Mouse (Mus musculus): ENCODE results near the gene Inpp4a.
A peak's percentile ranks its signal among the peaks of the same experiment; 100 is the strongest.

Gene Inpp4a

DNA sequence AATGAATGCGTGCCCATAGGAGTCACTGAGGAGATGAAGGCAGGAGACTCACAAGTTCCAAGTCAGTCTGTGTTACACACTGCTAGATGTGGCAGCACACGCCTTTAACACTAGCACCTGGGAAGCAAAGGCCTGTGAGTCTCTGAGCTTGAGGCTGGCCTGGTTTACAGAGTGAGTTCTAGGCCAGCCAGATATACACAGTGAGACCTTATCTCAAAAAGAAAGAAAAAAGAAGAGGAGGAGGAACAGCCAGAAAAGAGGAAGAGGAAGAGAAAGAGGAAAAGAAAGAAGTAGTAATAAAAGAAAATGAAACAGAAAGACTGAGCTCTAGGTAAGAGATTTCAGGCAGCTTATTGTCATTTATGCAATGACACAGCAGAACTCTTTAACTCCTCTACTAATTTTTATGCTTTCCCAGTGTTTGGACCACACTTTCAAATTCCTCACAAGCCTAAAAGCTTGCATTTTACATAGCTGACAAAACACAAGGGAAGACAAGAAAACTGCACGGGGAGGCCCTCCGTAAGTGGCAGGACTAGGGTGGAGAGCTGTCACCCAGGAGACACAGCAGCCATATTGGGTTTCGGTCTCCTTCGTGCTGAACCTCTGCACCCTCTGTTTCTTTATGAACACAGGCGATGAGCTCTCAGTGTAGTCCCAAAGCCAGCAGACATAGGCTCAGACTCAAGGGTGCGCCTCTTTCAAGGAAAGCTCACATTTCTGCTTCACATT lies 127.6 kb downstream of the Inpp4a start:
- no peak for DNase-seq

GRCm38 (mm10) chr1:37428911-37429310 lies 129.2 kb downstream of the Inpp4a start:
- no peak for DNase-seq

- peak; percentile 93 for DNase-seq
Measured at GRCm38 (mm10) chr1:37429366-37430296, 130.0 kb downstream of the Inpp4a start, which contains the start of the genes Coa5 and Unc50. Gene Coa5 (minus strand): TSS chr1:37430103. Gene Unc50 (plus strand): TSS chr1:37430139.

- no peak for DNase-seq
Measured at GRCm38 (mm10) chr1:37430297-37430840, 130.7 kb downstream of the Inpp4a start.

DNA sequence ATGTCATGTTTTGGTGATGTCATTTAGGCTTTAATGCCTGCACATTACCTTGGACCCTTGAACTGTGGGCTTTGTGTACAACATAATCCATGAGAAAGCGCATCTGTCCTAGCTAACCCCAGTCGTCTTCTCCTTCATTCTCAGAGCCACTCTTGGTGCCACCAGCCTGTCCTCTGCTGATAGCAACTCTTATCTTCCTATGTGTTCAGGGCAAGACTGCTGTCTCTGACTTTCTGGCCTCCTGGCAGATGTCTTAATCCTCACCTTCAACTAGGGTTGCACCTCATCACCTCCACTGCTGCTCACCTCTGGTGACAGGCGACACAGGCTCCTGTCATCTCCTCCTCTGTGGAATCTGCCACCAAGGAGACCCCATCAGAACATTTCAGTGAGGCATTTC lies 136.8 kb downstream of the Inpp4a start:
- DNase-seq, result no peak

GRCm38 (mm10) chr1:37442848-37443835 lies 143.5 kb downstream of the Inpp4a start:
- DNase-seq, result no peak

DNA sequence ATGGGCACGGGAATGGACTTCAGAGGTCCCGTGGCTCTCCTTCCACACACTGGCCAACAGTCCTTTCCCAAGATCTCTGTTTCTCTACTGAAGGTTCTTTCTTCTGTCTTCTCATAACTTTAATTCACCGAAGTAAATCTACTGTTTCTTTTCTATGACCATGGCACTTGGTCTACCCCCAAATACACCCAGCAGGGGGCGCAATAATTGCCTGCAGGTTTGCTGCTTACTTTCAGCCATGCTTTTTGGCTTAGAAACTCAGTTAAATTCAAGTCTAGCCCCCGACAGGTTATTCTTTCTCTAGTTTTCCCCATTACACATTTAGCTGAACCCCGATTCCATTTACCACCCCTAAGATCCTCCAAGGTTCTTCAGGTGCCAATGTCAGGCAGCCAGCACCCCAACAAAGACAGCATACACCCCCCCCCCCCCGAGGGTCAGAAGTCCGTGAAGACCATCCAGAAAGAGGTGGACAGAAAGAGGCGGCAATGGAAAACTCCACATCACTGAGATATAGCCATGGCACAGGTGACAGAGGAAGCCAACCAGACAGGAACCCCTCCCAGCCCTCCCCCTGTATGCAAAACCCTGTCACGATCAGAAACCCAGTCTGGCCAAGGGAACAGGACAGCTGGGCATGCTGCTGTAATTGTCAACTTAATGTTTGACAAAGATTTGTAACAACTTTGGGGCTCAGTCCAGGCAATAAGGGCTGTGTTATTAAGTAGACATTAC lies 148.9 kb downstream of the Inpp4a start:
- DNase-seq, result peak; percentile 82

DNA sequence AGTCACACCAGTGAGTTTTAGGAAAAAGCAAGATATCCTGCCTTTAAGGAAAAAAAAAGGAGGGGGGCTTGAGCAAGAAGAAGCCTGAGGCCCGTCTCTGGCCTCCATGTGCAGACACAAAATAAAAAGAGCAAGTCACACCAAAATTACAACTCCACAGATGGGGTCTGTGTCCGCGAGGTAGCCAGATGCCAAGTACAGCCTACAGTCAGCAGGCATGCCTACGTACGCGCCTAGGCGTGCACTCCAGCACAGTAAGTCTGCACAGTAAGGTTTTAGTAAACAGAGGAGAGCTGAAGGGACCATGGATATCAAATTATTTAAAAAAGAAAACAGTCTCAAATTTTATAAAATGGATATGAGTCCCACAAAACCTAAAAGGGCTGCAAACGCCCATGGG lies 151.6 kb downstream of the Inpp4a start:
- DNase-seq, result no peak

GRCm38 (mm10) chr1:37457546-37457945 lies 157.9 kb downstream of the Inpp4a start:
- DNase-seq, result no peak

Data from thymus, postnatal 14 days (tissue).